Mouse (Mus musculus) fat pad, adult 2 months (tissue): Measurements from ENCODE around the gene Dmrt2.

Experiments used
- DNase-seq: peaks from one replicate; pipeline ENCODE4 v3.0.0-alpha.2; 2011; ENCODE audit warnings: low read depth, low spot score; ENCODE audit errors: extremely low read depth

Gene Dmrt2

GRCm38 (mm10) chr19:25675866-25676440, 3.7 kb downstream of the Dmrt2 start:
- DNase-seq, result no peak

GRCm38 (mm10) chr19:25698850-25699249, 26.6 kb downstream of the Dmrt2 start:
- no peak for DNase-seq

GRCm38 (mm10) chr19:25713382-25713781, 41.2 kb downstream of the Dmrt2 start:
- no peak for DNase-seq

DNA sequence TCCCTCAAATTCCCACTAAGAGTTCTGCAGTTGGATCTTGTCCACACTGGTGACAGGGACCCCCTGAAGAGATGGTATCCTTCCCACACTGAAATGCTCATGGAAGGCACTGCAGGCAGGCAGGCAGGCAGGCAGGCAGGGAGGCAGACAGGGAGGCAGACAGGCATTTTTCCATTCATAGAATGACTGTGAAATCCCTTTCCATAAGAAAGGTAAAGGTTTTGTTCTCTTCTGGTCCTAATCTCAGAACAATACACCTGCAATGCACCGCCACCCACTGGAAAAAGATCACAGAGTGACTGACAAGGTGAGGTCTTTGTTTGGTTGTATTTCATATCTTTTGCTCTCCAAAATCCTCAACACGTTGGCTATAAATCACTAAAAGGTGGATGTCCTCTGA, 42.7 kb downstream of the Dmrt2 start:
- DNase-seq, result no peak

DNA sequence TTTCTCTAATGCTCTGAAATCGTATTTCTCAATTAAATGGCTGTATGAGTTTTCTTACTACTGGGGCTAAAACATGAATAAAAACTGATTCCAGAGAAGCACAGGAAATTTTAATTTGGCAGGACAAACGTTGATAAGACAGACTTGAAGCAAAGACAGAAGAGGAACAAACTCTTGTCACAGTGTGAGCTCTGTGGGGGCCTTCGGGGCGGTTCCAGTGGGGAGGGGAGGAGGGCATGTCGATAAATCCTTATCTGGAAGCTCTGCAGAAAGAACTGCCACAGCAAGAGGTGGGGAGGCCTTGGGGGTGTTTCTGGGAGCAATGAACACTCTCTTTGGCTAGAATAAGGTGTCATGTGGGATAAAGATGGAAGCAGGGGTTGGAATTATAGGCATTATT, 50.4 kb downstream of the Dmrt2 start:
- DNase-seq, result no peak
